In genomic region chrX:35888087-35888895, GRCm38 (mm10) we compare ENCODE assay signal across 8 mouse cellular contexts. TPM values are rescaled to one million over a fixed set of nuclear protein-coding genes. Genes with fewer than 3 reads are reported as not detected.
A peak's percentile ranks its signal among the peaks of the same experiment; 100 is the strongest.
DNase-seq lines count a peak whose midpoint lies in the region; ATAC-seq lines count a peak whose summit lies in the region.

TSS of gene Dock11 (plus strand) at chrX:35888832.

- no peaks in the 10 kb centered on the region for H3K36me3 ChIP-seq in hindbrain, embryonic 11.5 days (ENCODE audit: control insufficient read depth, insufficient read depth, low read length)

- peak within 1 kb of the TSS; percentile 66 for H3K9ac ChIP-seq in hindbrain, embryonic 11.5 days (ENCODE audit: low read depth, low read length)

- no peaks in the 10 kb centered on the region for H3K9me3 ChIP-seq in hindbrain, embryonic 11.5 days (ENCODE audit: control insufficient read depth, low read length)

- ATAC-seq in hindbrain, embryonic 11.5 days (ENCODE audit: low FRiP score), result peak; percentile 88

- H3K4me3 ChIP-seq in hindbrain, embryonic 11.5 days (ENCODE audit: low read depth, low read length), result peak within 1 kb of the TSS; percentile 59

- H3K4me1 ChIP-seq in hindbrain, embryonic 11.5 days (replicated peaks; ENCODE audit: control insufficient read depth, insufficient read depth, low read length), result no peaks in the 10 kb centered on the region

- DNase-seq in NIH3T3 (ENCODE audit: low read depth), result peak; percentile 76
- peak; percentile 69 to 77 for DNase-seq in cerebellum, postnatal 10 days
- peak; percentile 32 to 50 for DNase-seq in frontal cortex, postnatal 10 days (ENCODE audit: low spot score in 2 of 2)
- peak; percentile 69 for DNase-seq in hindbrain, embryonic 11.5 days (ENCODE audit: low spot score)
- DNase-seq in layer of hippocampus, postnatal 14 days (ENCODE audit: low spot score in 2 of 2), result peak; percentile 40 to 46
- DNase-seq in lung, postnatal 14 days, result peak; percentile 41
- peak; percentile 17 for DNase-seq in ovary, postnatal 14 days (ENCODE audit: low spot score)
- DNase-seq in thymus, postnatal 14 days, result peak; percentile 86

- 12% methylated on average over 22 of the region's 38 CpGs for WGBS in hindbrain, embryonic 11.5 days

- H3K27me3 ChIP-seq in hindbrain, embryonic 11.5 days (ENCODE audit: control insufficient read depth, insufficient read depth, low read length), result no peaks in the 10 kb centered on the region

- H3K27ac ChIP-seq in hindbrain, embryonic 11.5 days (ENCODE audit: low read depth, low read length), result peak within 1 kb of the TSS; percentile 75

- peak within 1 kb of the TSS; percentile 48 for H3K4me2 ChIP-seq in hindbrain, embryonic 11.5 days (replicated peaks; ENCODE audit: low read depth, low read length)

RNA-seq across cellular contexts. Expression of gene Dock11, which starts in this region (rescaled TPM):
- 25.5 and 29.3 TPM in 2 replicates for polyA plus RNA-seq in hindbrain, embryonic 11.5 days (2014; fragmentation: Nextera tagmentation; extraction: Ambion mirVana)
- total RNA-seq in layer of hippocampus, postnatal 14 days (2021), result 10 to 100 TPM; 16.8 to 18.0 TPM

Comparison
In these comparisons a context has a peak if more than half of its experiments do, and no peak if none do; other contexts are left out.
1. Peak in every context shown above with its lines: DNase-seq, ATAC-seq, H3K4me3 ChIP-seq and H3K27ac ChIP-seq.
2. DNase-seq: peak in every context shown above with its lines; median percentile 86 in thymus, postnatal 14 days; 76 in NIH3T3; 73 in cerebellum, postnatal 10 days; 69 in hindbrain, embryonic 11.5 days; 43 in layer of hippocampus, postnatal 14 days; 41 in frontal cortex, postnatal 10 days; 41 in lung, postnatal 14 days; 17 in ovary, postnatal 14 days.